Mouse (Mus musculus) layer of hippocampus, adult 18-20 months (tissue): ENCODE results near the gene Ehmt1. TPM values are rescaled to one million over a fixed set of nuclear protein-coding genes. Genes with fewer than 3 reads are reported as not detected.
A peak's percentile ranks its signal among the peaks of the same experiment; 100 is the strongest.
"Not testable (repeated sequence)": the region's sequence is repeated elsewhere in the genome, so short reads cannot be mapped to it uniquely, and the experiment has no call there.

ENCODE experiments used
- DNase-seq, 2 experiments: peaks; one replicate each; pipeline ENCODE4 v3.0.0; 2022; ENCODE audit warnings: low spot score in 2 of 2
- long read RNA-seq: library from polyadenylated mRNA; stranded (forward); transcript quantifications from one replicate; pipeline ENCODE4 v2.0.0, GENCODE M21; 2021
- total RNA-seq, 2 experiments: library from RNA; stranded (reverse); gene quantifications; 2 replicates each; pipeline ENCODE4 v1.2.3; 2021

Gene Ehmt1
- 10 to 100 TPM; 53.3 to 58.8 TPM for total RNA-seq
- long read RNA-seq, full-length matches to known transcripts = 13 of 42 reads
- long read RNA-seq, partial matches to known transcripts = 5 of 42 reads
- long read RNA-seq, other reads (novel, unspliced or antisense) = 24 of 42 reads

DNA sequence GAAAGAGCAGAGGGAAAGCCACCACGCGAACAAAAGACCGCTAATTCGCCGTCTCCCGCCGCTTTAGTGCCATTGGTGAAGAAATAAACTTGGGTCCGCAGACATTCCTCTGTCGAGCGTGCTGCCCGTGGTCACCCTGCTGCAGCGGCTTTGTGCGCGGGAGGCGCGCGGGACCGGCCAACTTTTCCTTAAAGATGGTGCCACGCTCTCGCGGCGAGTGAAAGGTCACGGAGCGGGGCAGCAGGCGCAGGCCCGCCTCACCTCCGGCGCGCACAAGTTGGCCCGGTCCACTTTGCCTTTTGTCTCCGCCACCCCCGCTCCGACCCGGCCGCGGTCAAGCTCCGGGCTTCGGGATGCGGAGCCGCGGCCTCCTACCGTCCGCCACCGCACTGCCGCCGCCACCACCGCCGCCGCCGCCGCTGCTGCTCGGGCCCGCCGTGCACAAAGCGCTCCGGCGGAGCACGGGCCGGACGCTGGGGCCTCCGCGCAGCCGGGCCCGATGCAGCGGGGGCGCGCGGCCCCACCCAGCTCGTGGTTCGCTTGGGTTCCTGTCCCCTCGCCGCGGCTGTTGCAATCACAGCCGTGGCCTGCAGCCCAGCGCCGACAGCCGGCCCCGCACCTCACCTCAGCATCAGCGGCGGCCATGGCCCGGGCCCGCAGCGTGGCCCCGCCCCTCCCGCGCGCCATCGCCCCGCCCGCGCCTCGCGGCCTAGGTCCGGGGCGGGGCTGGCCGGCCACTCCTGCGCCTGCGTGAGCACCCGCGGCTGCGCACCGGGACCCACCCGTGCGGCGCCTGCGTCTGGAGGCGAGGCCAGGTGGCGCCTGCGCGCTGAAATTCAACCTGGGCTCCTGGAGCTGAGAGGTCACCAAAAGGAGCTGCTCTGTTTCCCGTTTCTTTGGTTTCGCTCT is at the start of gene Ehmt1:
Gene Ehmt1 (minus strand): TSS at position 685 of the 909 bp plus-strand sequence.
- peak; percentile 91 to 96 for DNase-seq

- DNase-seq = peak; percentile 86 to 91
Measured at GRCm38 (mm10) chr2:24962304-24963000, 43.0 kb upstream of the Ehmt1 start, which contains the start of gene Dph7. Gene Dph7 (plus strand): TSS chr2:24962400.

DNA sequence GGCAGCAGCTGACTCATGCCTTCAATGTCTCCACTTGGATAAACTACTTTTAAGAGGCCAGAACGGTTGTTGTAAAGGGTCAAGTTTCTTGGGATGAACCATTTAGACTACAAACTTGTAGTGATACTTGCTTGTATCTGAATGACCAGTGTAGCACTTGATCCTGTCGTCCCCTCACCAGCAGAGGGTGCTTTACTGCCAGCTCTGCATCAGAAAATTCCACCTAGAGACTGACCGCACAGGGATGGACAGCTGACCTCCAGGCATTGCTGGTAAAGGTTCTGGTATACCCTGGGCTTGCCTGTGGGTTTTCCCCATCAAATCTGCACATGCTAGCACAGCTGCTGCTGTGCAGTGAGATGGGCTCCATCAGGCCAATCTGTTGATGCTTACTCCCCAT is 41.5 kb upstream of the Ehmt1 start:
- DNase-seq = no peak

GRCm38 (mm10) chr2:24952537-24953055 is 33.2 kb upstream of the Ehmt1 start:
- DNase-seq = no peak

- no peak for DNase-seq
Measured at GRCm38 (mm10) chr2:24950189-24950535, 30.7 kb upstream of the Ehmt1 start.

DNA sequence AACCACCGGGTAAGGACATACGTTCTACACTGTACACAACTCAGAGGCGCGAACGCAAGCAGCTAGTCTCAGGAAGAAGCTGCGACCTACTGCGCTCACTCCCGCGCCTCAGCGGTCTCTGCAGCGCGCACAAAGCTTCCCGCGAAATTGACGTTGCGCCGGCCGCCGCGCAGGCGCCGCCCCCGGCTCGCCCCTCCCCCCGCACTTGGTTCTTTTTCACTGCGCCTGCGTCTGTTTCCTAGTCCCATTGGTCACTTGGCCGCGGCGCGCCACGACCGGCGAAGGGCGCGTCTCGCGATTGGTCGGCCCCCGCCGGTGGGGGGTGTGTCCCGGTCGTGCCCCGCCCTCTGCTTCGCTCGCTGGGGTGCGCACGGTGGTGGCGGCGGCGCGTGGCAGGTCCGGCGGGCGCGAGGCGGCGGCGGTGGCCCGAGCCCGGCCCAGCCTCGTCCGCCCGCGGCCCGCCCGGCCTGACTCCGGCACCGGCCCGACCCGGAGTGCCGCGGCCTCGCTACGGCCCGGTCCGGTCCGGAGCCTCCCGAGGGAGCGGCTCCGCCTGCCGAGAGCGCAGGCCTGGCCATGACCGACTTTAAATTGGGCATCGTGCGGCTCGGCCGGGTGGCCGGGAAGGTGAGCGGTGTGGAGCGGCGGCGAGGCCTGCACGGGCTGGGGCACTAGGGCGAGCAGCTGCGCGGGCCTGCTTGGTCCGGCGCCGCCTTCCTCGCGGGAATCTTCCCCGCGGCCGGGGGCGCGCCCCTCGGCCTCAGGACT is 30.2 kb upstream of the Ehmt1 start, which contains the start of gene Zmynd19:
Gene Zmynd19 (plus strand): TSS at position 372 of the 768 bp plus-strand sequence.
- peak; percentile 97 to 98 for DNase-seq

DNA sequence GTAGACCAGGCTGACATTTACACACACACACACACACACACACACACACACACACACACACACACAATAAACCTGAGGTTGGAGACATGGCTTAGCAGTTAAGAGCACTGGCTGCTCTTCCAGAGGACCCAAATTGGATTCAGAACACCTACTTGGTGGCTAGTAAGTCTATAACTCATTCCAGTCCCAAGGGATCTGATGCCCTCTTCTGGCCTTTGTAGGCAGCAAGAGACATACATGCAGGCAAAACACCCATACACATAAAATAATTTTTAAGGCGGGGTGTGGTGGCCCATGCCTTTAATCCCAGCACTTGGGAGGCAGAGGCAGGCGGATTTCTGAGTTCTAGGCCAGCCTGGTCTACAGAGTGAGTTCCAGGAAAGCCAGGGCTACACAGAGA is 24.9 kb upstream of the Ehmt1 start:
- DNase-seq = not testable (repeated sequence)

DNA sequence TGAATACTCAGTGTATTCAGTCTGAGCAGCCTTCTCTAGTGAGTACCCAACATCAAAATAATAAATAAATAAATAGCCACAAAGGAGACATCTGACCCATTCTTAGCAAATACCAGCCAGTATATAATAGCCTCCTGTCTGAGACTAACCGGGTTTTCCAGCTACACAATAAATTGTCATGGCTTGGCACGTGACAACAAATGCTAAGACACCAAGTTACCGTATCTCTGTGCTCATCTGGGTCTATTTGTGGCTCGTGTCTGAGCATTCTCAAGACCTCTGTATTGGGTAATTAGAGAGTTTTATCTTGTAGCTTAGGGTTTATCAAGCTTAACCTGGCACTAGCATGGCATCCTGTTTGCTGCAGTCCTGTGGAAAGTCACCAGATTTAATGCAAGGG is 22.7 kb upstream of the Ehmt1 start:
- no peak for DNase-seq

DNA sequence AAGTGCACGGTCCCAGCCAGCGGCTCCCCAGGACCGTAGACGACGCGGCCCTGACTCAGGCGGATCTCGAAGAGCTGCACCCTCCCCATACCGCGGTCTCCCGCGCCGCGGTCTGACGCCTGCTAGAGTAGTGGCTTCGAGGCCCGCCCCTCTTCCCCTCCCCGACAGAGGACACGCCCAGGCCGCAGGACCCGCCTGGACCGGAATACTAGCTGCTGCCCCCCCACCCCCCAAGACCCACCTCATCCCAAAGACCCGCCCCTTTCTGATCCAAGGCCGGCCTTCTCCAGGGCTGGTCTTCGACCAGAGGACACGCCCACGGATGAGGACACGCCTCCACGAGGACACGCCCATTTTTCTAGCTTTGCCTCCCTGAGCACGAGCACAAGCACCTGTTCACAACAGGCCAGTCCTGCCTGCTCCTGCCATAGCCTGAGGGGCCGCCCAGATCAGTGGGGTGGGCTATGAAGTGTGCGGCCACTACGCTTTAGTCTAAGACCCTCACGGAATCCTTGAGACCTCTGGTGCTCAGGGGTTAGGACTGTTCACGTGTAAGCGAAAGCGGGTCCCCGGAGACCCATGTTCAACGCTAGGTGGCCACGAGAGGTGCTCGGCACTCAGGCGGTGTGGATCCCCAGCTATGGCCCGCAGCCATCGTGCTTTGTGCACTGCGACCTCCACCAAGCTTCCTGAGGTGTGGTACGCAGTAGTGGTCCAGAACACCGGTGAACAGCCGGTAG is 15.8 kb upstream of the Ehmt1 start, which contains the start of gene Arrdc1:
Gene Arrdc1 (minus strand): TSS at position 196 of the 740 bp plus-strand sequence.
- peak; percentile 81 to 83 for DNase-seq

DNA sequence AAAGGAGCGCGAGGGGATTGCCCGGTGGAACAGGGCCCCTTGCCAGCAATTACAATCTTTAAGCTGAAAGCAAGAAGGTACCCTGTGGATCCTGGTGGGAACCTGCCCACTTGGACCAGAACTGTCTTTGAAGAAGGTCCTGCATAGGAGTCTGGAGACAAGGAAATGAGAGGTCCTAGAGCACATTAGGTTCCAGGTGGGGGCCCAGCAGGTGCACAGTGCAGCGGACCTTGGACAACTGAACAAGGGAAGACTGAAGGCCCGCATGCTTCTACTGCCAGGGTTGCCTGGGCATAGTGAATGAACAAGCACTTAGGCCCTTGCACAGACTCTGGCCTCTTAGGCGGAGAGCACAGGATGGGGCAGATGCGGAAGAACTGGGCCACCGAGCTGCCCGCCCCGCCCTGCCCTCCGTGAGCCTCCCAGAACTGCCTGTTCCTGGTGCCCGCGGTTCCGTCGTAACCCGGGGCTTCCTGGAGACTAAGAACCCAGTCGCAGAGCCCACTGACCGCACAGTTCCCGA is 15.1 kb upstream of the Ehmt1 start:
- DNase-seq = no peak

- DNase-seq = no peak
Measured at GRCm38 (mm10) chr2:24929593-24929992, 10.2 kb upstream of the Ehmt1 start.

- DNase-seq = no peak
Measured at GRCm38 (mm10) chr2:24929119-24929518, 9.7 kb upstream of the Ehmt1 start.

GRCm38 (mm10) chr2:24927810-24928479 is 8.5 kb upstream of the Ehmt1 start:
- DNase-seq = no peak

- no peak for DNase-seq
Measured at GRCm38 (mm10) chr2:24926965-24927358, 7.5 kb upstream of the Ehmt1 start.

DNA sequence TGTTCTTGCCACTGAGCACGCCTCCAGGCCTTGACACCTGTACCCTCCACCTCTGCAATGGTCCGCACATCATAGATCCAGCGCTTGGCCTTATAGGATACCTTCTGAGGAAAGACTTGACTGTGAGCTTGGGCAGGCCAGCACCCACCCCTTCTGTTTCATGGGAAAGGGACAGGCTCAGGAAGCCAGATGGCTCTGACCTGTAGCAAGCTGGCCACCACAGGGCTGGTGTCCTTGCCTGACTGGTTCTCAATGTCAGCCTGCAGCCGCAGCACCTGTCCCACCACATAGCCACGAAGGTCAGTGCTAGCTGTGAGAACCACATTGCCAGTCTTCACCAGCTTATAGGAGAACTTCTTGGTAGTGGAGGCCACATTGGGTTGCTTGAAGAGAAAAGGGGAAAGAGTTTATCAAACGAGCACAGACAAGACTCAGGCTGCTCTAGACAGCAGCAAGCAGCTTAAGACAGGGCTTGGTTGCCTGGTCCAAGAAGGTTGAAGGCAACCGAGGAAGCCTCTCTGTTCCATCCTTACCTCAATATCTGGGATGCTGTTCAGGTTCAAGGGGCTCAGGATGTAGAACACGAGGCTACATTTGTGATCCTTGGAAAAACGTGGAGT is 7.0 kb upstream of the Ehmt1 start:
- no peak for DNase-seq

DNA sequence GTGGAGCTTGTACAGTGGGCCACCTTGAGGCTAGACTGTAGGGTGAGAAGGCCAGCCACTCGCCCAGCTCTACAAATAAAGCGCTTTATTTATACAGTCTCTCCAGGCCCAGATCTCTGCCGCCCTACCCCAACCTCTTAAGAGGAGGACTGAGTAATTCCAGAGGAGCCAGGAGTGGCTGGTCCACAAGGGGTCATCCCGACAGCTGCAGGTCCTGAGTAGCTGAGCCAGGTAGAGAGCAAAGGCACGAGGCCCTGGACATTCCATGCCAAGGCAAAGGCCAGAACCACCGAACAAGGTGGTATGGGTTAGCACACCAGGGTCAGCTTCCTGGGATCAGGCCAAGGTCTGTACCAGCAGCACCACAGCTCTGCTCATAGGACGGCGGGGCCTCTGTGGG is 5.9 kb upstream of the Ehmt1 start:
- no peak for DNase-seq

- no peak for DNase-seq
Measured at GRCm38 (mm10) chr2:24923561-24923960, 4.1 kb upstream of the Ehmt1 start.

GRCm38 (mm10) chr2:24919839-24920175 is 393 bp upstream of the Ehmt1 start:
- no peak for DNase-seq

DNA sequence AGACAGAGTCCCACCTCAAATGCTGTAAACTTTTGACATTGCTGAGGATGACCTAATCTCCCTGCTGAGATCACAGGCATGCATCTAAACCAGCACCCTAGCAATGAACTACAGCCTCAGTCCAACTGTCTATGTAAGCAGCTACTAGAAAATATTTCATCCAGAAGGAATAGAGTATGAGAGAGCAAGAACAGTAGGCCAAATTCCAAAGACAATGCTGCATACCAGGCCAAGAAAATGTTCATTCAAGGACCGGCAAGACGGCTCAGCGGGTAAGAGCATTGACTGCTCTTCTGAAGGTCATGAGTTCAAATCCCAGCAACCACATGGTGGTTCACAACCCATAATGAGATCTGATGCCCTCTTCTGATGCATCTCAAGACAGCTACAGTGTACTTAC is 4.7 kb downstream of the Ehmt1 start:
- DNase-seq = no peak
